Mouse (Mus musculus) liver, embryonic 14.5 days (tissue): Measurements from ENCODE around the gene Tsg101.

Experiments used
- CTCF ChIP-seq: IDR thresholded peaks from 2 replicates; pipeline ENCODE4 v1.5.1; 2016; ENCODE audit warnings: antibody characterized with exemption, low read depth, control low read depth
- EP300 ChIP-seq: IDR thresholded peaks from 2 replicates; pipeline ENCODE4 v1.6.1; 2016; ENCODE audit warnings: antibody characterized with exemption, low read depth

DNA sequence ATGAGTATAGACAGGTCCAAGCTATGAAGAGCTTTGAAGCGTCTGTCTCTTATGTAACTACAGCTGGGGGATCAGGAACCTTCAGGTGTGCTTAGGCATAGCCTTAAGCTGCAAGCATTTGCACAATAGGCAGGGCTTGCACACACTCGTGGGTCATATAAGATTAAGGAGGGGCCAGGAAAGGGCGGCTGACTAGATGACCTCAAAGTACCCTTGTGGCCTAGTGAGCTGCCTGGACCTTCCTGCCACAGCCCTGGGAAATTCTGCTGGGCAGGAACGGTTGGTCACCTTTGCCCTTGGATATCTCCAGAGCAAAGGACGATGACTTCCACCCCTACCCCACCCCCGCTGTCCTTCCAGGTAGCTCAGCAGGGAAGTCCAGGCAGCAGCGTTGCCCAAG is 80.3 kb downstream of the Tsg101 start:
- TF ChIP-seq CTCF: no peak
- no peak for TF ChIP-seq EP300
